Mouse (Mus musculus) heart, embryonic 14.5 days (tissue): ENCODE data around the gene Rph3a. TPM values are rescaled to one million over a fixed set of nuclear protein-coding genes. Genes with fewer than 3 reads are reported as not detected.

Source experiments
- ATAC-seq: fragments of 200-750 bp; cut with Nextera tagmentation; 2 replicates; pipeline ENCODE4 v1.8.0; 2017; ENCODE audit warnings: low read depth, moderate TSS enrichment; ENCODE audit not compliant: insufficient number of reproducible peaks, insufficient read depth, low FRiP score
- H3K27ac ChIP-seq, 2 experiments: fragments of 200-500 bp in 1 of 2; fragments of 300-500 bp in 1 of 2; sonication (generic) in 1 of 2; replicated peaks in 1 of 2; 2 replicates each; pipeline ENCODE4 v1.5.1; 2012 to 2014; ENCODE audit warnings: low read depth in 2 of 2, low read length in 2 of 2, control low read depth in 1 of 2, mild to moderate bottlenecking in 1 of 2, mixed read lengths in 1 of 2; ENCODE audit not compliant: control insufficient read depth in 1 of 2, insufficient read depth in 1 of 2
- H3K27me3 ChIP-seq: fragments of 300-500 bp; sonication (generic); 2 replicates; pipeline ENCODE4 v1.6.1; 2014; ENCODE audit warnings: mild to moderate bottlenecking, low read length, control low read depth; ENCODE audit not compliant: control insufficient read depth, insufficient read depth
- H3K36me3 ChIP-seq: fragments of 300-500 bp; sonication (generic); 2 replicates; pipeline ENCODE4 v1.6.1; 2014; ENCODE audit warnings: mild to moderate bottlenecking, control low read depth, low read length, mixed read lengths; ENCODE audit not compliant: control insufficient read depth, insufficient read depth
- H3K4me1 ChIP-seq, 2 experiments: fragments of 200-500 bp in 1 of 2; fragments of 300-500 bp in 1 of 2; sonication (generic) in 1 of 2; 2 replicates each; pipeline ENCODE4 v1.6.1; 2012 to 2014; ENCODE audit warnings: low read length in 2 of 2, control low read depth in 1 of 2, mixed read lengths in 1 of 2; ENCODE audit not compliant: control insufficient read depth in 2 of 2, insufficient read depth in 2 of 2
- H3K4me2 ChIP-seq: fragments of 300-500 bp; sonication (generic); 2 replicates; pipeline ENCODE4 v1.6.1; 2014; ENCODE audit warnings: mild to moderate bottlenecking, low read length
- H3K4me3 ChIP-seq, 2 experiments: fragments of 200-500 bp in 1 of 2; fragments of 300-500 bp in 1 of 2; sonication (generic) in 1 of 2; 2 replicates each; pipeline ENCODE4 v1.5.1; 2012 to 2014; ENCODE audit warnings: low read length in 2 of 2, mild to moderate bottlenecking in 2 of 2, control low read depth in 1 of 2, low read depth in 1 of 2, moderate library complexity in 1 of 2; ENCODE audit not compliant: control insufficient read depth in 1 of 2, insufficient read depth in 1 of 2
- H3K9ac ChIP-seq: fragments of 300-500 bp; sonication (generic); 2 replicates; pipeline ENCODE4 v1.6.1; 2014; ENCODE audit warnings: mild to moderate bottlenecking, low read length
- H3K9me3 ChIP-seq: fragments of 300-500 bp; sonication (generic); 2 replicates; pipeline ENCODE4 v1.6.1; 2016; ENCODE audit warnings: low read length, control low read depth; ENCODE audit not compliant: control insufficient read depth
- WGBS: fragments of 180-500 bp; shearing (Covaris S2); extraction: QIAGEN DNeasy Blood & Tissue Kit; methylation state at CpG from one replicate; pipeline ENCODE4 v1.1.7; 2014; 5-methylcytosine and 5-hydroxymethylcytosine counted together
- polyA plus RNA-seq: library from polyadenylated mRNA; unstranded; fragments of >200 nt; fragmentation: Nextera tagmentation; extraction: Ambion mirVana; gene quantifications from 2 replicates; pipeline ENCODE4 v1.2.1, GENCODE M21; 2014

The Rph3a gene
- polyA plus RNA-seq, 1 experiment from 2014 or later = not detected

- Histone ChIP-seq H3K4me3 (no peak overlapping the region), H3K9ac (no peak overlapping the region), H3K27me3 (no peaks in the 10 kb centered on the region), H3K9me3 (no peaks in the 10 kb centered on the region), H3K36me3 (no peaks in the 10 kb centered on the region), H3K4me1 (no peaks in the 10 kb centered on the region), H3K27ac (no peak overlapping the region), H3K4me2 (no peak overlapping the region)
- ATAC-seq = no peak
- WGBS = 48% methylated on average over 4 of the region's 4 CpGs
Measured at GRCm38 (mm10) chr5:120961004-120961403, 48.9 kb downstream of the Rph3a start.

GRCm38 (mm10) chr5:120953974-120954373, 55.9 kb downstream of the Rph3a start:
- no peaks in the 10 kb centered on the region for H3K36me3 ChIP-seq
- H3K27me3 ChIP-seq = no peaks in the 10 kb centered on the region
- H3K4me1 ChIP-seq = no peaks in the 10 kb centered on the region; a peak in 1 of 4 replicates
- no peak overlapping the region for H3K4me3 ChIP-seq
- H3K4me2 ChIP-seq = no peak overlapping the region
- H3K27ac ChIP-seq = no peak overlapping the region
- H3K9me3 ChIP-seq = no peaks in the 10 kb centered on the region
- 8% methylated on average over 5 of the region's 5 CpGs for WGBS
- H3K9ac ChIP-seq = no peak overlapping the region
- no peak for ATAC-seq

- H3K4me3 ChIP-seq = no peak overlapping the region
- no peak for ATAC-seq
- H3K4me2 ChIP-seq = no peak overlapping the region
- WGBS = 59% methylated on average over 10 of the region's 10 CpGs
- H3K36me3 ChIP-seq = no peaks in the 10 kb centered on the region
- no peaks in the 10 kb centered on the region for H3K9me3 ChIP-seq
- no peak overlapping the region for H3K9ac ChIP-seq
- no peaks in the 10 kb centered on the region; a peak in 1 of 4 replicates for H3K4me1 ChIP-seq
- H3K27me3 ChIP-seq = no peaks in the 10 kb centered on the region
- H3K27ac ChIP-seq = no peak overlapping the region
Measured at GRCm38 (mm10) chr5:120952242-120952770, 57.6 kb downstream of the Rph3a start.

DNA sequence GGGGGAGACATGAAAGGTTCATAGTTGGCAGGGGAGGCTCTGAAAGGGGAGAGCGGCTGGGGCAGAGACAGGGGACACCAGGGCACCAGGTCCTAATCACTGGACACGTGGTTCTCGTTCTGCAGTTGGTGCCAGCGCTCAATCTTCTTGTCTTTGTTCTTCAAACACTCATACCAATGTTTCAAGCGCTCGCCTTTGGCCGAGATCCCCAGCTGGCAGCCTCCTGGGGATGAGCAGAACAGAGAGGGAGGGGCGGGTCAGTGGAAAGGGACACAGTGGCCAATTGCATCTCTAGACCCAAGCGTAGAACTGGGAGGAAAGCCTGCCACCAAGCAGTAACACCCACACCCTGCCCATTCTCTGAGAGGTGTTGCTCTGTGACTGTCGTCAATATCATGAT, 67.8 kb downstream of the Rph3a start:
- Histone ChIP-seq H3K36me3 (no peaks in the 10 kb centered on the region), H3K4me3 (no peak overlapping the region), H3K27ac (no peak overlapping the region), H3K9me3 (no peaks in the 10 kb centered on the region), H3K9ac (no peak overlapping the region), H3K4me1 (no peaks in the 10 kb centered on the region), H3K4me2 (no peak overlapping the region), H3K27me3 (no peaks in the 10 kb centered on the region)
- no peak for ATAC-seq
- WGBS = 70% methylated on average over 10 of the region's 10 CpGs

- Histone ChIP-seq H3K9me3 (no peaks in the 10 kb centered on the region), H3K27me3 (no peaks in the 10 kb centered on the region), H3K4me2 (no peak overlapping the region), H3K4me1 (no peaks in the 10 kb centered on the region), H3K9ac (no peak overlapping the region), H3K27ac (no peak overlapping the region), H3K4me3 (no peak overlapping the region), H3K36me3 (no peaks in the 10 kb centered on the region)
- no peak for ATAC-seq
- WGBS = 30% methylated on average over 8 of the region's 8 CpGs
Measured at GRCm38 (mm10) chr5:120938586-120938985, 71.3 kb downstream of the Rph3a start.

DNA sequence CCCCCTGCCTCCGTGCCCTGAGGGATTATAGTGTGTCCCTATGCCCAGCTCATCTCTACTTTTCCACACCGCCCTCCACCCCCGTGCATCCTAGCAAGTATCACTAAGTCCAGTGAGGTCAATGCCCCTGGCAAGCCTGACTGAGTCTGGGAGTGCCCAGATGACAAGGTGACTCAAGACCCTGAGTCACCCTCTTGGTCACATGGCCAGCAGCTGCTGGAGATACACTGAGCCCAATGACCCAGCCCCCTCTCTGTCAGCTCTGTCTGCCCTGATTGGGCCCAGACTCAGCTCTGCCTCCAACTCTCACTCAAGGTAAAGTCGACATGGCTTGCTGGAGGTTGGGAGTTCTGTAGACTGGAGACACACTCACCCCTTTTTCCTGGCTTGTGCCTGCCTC, 72.1 kb downstream of the Rph3a start:
- H3K36me3 ChIP-seq = no peaks in the 10 kb centered on the region
- 63% methylated on average over 4 of the region's 4 CpGs for WGBS
- no peaks in the 10 kb centered on the region for H3K9me3 ChIP-seq
- no peak overlapping the region for H3K4me3 ChIP-seq
- no peak for ATAC-seq
- H3K4me1 ChIP-seq = no peaks in the 10 kb centered on the region
- H3K4me2 ChIP-seq = no peak overlapping the region
- no peaks in the 10 kb centered on the region for H3K27me3 ChIP-seq
- no peak overlapping the region for H3K27ac ChIP-seq
- H3K9ac ChIP-seq = no peak overlapping the region

- Histone ChIP-seq H3K9ac (no peak overlapping the region), H3K27ac (no peak overlapping the region), H3K9me3 (0 out of 2 replicates have a peak, but pooled peaks cover 4% of the 10 kb centered on the region), H3K4me3 (no peak overlapping the region), H3K4me1 (no peaks in the 10 kb centered on the region), H3K36me3 (no peaks in the 10 kb centered on the region), H3K27me3 (no peaks in the 10 kb centered on the region), H3K4me2 (no peak overlapping the region)
- 5% methylated on average over 5 of the region's 5 CpGs for WGBS
- no peak for ATAC-seq
Measured at GRCm38 (mm10) chr5:120933966-120934365, 75.9 kb downstream of the Rph3a start.

- no peak overlapping the region for H3K9ac ChIP-seq
- no peak for ATAC-seq
- H3K27me3 ChIP-seq = no peaks in the 10 kb centered on the region
- H3K36me3 ChIP-seq = no peaks in the 10 kb centered on the region
- WGBS = 15% methylated on average over 1 of the region's 1 CpGs
- no peak overlapping the region for H3K27ac ChIP-seq
- 0 out of 2 replicates have a peak, but pooled peaks cover 4% of the 10 kb centered on the region for H3K9me3 ChIP-seq
- H3K4me3 ChIP-seq = no peak overlapping the region
- no peak overlapping the region for H3K4me2 ChIP-seq
- H3K4me1 ChIP-seq = no peaks in the 10 kb centered on the region
Measured at GRCm38 (mm10) chr5:120927036-120927435, 82.9 kb downstream of the Rph3a start.
